27 mouse cellular contexts compared by ENCODE assay signal in the genomic region with DNA sequence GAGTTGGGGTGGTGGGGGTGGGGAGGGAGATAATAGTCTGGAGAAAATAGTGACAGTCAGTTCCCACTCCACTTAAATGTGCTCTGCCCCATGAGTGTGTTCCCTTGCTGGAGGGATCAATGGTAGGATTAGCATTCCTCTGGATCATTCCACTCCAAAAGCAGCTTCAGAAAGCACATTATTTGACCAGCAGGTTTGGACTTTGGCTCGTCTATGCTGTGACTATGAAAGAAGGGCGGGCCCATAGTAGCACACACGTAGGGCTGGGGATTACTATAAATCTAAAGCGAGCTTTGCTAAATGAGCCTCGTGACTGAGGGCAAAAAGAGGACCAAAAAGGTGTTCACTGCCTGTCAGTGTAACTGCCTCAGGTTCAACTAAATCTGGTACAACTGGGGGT.
DNase-seq lines count a peak whose midpoint lies in the region; ATAC-seq and TF ChIP-seq lines count a peak whose summit lies in the region.
"Had no signal": no experiment of that assay in that cellular context is flagged by ENCODE, and none has a peak within 500 bp of the region (broad histone marks: within the 10 kb centered on the region; RNA-seq: fewer than 3 reads in every experiment).

No protein-coding gene starts in this region.

- no peak overlapping the region for H3K4me2 ChIP-seq in midbrain, embryonic 11.5 days
- no peak overlapping the region for H3K4me2 ChIP-seq in midbrain, embryonic 14.5 days (ENCODE audit: low read length)
- H3K4me2 ChIP-seq in liver, embryonic 12.5 days, result no peak overlapping the region
- no peak overlapping the region for H3K4me2 ChIP-seq in liver, postnatal 0 days (ENCODE audit: low read depth, low read length)
- H3K4me2 ChIP-seq: embryonic facial prominence, embryonic 13.5 days; heart, embryonic 15.5 days; kidney, embryonic 15.5 days; limb, embryonic 15.5 days; lung, embryonic 15.5 days; midbrain, embryonic 13.5 days had no signal

- no peaks in the 10 kb centered on the region; the same call in 1 of the 2 replicates for H3K4me1 ChIP-seq in midbrain, embryonic 11.5 days (ENCODE audit: control insufficient read depth, insufficient read depth, low read length)
- H3K4me1 ChIP-seq in midbrain, embryonic 14.5 days (ENCODE audit: control insufficient read depth, insufficient read depth, low read length), result no peaks in the 10 kb centered on the region
- H3K4me1 ChIP-seq in liver, embryonic 12.5 days, result peaks cover 14% of the 10 kb centered on the region
- H3K4me1 ChIP-seq in liver, postnatal 0 days (ENCODE audit: insufficient read depth), result no peaks in the 10 kb centered on the region
- H3K4me1 ChIP-seq: embryonic facial prominence, embryonic 13.5 days; heart, embryonic 15.5 days; kidney, embryonic 15.5 days; limb, embryonic 10.5 days; limb, embryonic 15.5 days; lung, embryonic 15.5 days; midbrain, embryonic 13.5 days had no signal

- TF ChIP-seq CTCF in liver, postnatal 0 days (IDR thresholded peaks at IDR 0.05; ENCODE audit: low read depth), result no peak

- no peaks in the 10 kb centered on the region for H3K27me3 ChIP-seq in midbrain, embryonic 11.5 days (ENCODE audit: control insufficient read depth, insufficient read depth, low read length)
- H3K27me3 ChIP-seq in midbrain, embryonic 14.5 days (ENCODE audit: control insufficient read depth, insufficient read depth, low read length), result no peaks in the 10 kb centered on the region
- no peaks in the 10 kb centered on the region for H3K27me3 ChIP-seq in liver, embryonic 12.5 days (replicated peaks)
- no peaks in the 10 kb centered on the region for H3K27me3 ChIP-seq in liver, postnatal 0 days (ENCODE audit: insufficient read depth, low read length)
- H3K27me3 ChIP-seq: embryonic facial prominence, embryonic 13.5 days; heart, embryonic 15.5 days; kidney, embryonic 15.5 days; limb, embryonic 15.5 days; lung, embryonic 15.5 days; megakaryocyte, embryonic 14.5 days; midbrain, embryonic 13.5 days had no signal

- WGBS in midbrain, embryonic 11.5 days, result 23% methylated on average over 5 of the region's 5 CpGs
- WGBS in midbrain, embryonic 14.5 days, result 36% methylated on average over 5 of the region's 5 CpGs
- 62% methylated on average over 5 of the region's 5 CpGs for WGBS in liver, embryonic 12.5 days (ENCODE audit: insufficient replicate concordance)
- 48% methylated on average over 5 of the region's 5 CpGs for WGBS in liver, postnatal 0 days (ENCODE audit: insufficient replicate concordance)

- H3K27ac ChIP-seq in midbrain, embryonic 11.5 days (ENCODE audit: low read depth, low read length), result no peak overlapping the region
- H3K27ac ChIP-seq in midbrain, embryonic 14.5 days (replicated peaks; ENCODE audit: low read depth, low read length), result no peak overlapping the region
- 0 out of 2 replicates have a peak overlapping the region, but pooled peaks have one; percentile 4 for H3K27ac ChIP-seq in liver, embryonic 12.5 days
- H3K27ac ChIP-seq in liver, postnatal 0 days (ENCODE audit: low read depth), result no peak overlapping the region; the same call in 1 of the 2 replicates
- H3K27ac ChIP-seq: embryonic facial prominence, embryonic 13.5 days; heart, embryonic 15.5 days; hindbrain, postnatal 0 days; kidney, embryonic 15.5 days; limb, embryonic 10.5 days; limb, embryonic 15.5 days; lung, embryonic 15.5 days; midbrain, embryonic 13.5 days had no signal

- H3K9ac ChIP-seq in midbrain, embryonic 11.5 days (ENCODE audit: low read length), result no peak overlapping the region
- no peak overlapping the region for H3K9ac ChIP-seq in midbrain, embryonic 14.5 days (replicated peaks; ENCODE audit: low read length)
- H3K9ac ChIP-seq in liver, embryonic 12.5 days, result no peak overlapping the region
- H3K9ac ChIP-seq in liver, postnatal 0 days (replicated peaks), result no peak overlapping the region
- H3K9ac ChIP-seq: embryonic facial prominence, embryonic 13.5 days; forebrain, postnatal 0 days; heart, embryonic 15.5 days; kidney, embryonic 15.5 days; limb, embryonic 15.5 days; lung, embryonic 15.5 days; midbrain, embryonic 13.5 days had no signal

- 0 out of 2 replicates have a peak, but pooled peaks have one; percentile 11 for ATAC-seq in midbrain, embryonic 11.5 days (ENCODE audit: low FRiP score)
- no peak for ATAC-seq in midbrain, embryonic 14.5 days (ENCODE audit: low FRiP score, low TSS enrichment)
- ATAC-seq in liver, embryonic 12.5 days, result no peak
- peak; percentile 79 for ATAC-seq in liver, postnatal 0 days
- ATAC-seq: activated CD4-positive, CD25-positive, alpha-beta regulatory T cell, adult 4 months; hindbrain, postnatal 0 days; midbrain, embryonic 13.5 days had no signal

- no peak for TF ChIP-seq EP300 in liver, postnatal 0 days (IDR thresholded peaks at IDR 0.05; ENCODE audit: low read depth)

- no peak overlapping the region for H3K4me3 ChIP-seq in midbrain, embryonic 11.5 days (ENCODE audit: low read depth, low read length)
- no peak overlapping the region for H3K4me3 ChIP-seq in midbrain, embryonic 14.5 days (replicated peaks; ENCODE audit: low read depth, low read length)
- H3K4me3 ChIP-seq in liver, embryonic 12.5 days, result no peak overlapping the region
- no peak overlapping the region for H3K4me3 ChIP-seq in liver, postnatal 0 days (ENCODE audit: low read depth, low read length)
- H3K4me3 ChIP-seq: embryonic facial prominence, embryonic 13.5 days; heart, embryonic 15.5 days; kidney, embryonic 15.5 days; limb, embryonic 10.5 days; limb, embryonic 15.5 days; lung, embryonic 15.5 days; megakaryocyte, embryonic 14.5 days; midbrain, embryonic 13.5 days had no signal

- H3K9me3 ChIP-seq in midbrain, embryonic 11.5 days (ENCODE audit: control insufficient read depth, low read length), result no peaks in the 10 kb centered on the region
- H3K9me3 ChIP-seq in midbrain, embryonic 14.5 days (ENCODE audit: control insufficient read depth, low read length), result no peaks in the 10 kb centered on the region
- no peaks in the 10 kb centered on the region for H3K9me3 ChIP-seq in liver, embryonic 12.5 days (replicated peaks)
- H3K9me3 ChIP-seq in liver, postnatal 0 days (ENCODE audit: low read length), result no peaks in the 10 kb centered on the region
- H3K9me3 ChIP-seq: embryonic facial prominence, embryonic 13.5 days; heart, embryonic 15.5 days; kidney, embryonic 15.5 days; limb, embryonic 10.5 days; limb, embryonic 15.5 days; lung, embryonic 15.5 days; megakaryocyte, embryonic 14.5 days; midbrain, embryonic 13.5 days had no signal

- DNase-seq in midbrain, embryonic 11.5 days (ENCODE audit: low spot score, missing footprints), result no peak
- no peak for DNase-seq in midbrain, embryonic 14.5 days
- DNase-seq in liver, postnatal 0 days, result no peak
- DNase-seq in heart, adult 8-10 months (ENCODE audit: low spot score), result no peak
- DNase-seq in lung, postnatal 36 days, result no peak
- no peak for DNase-seq in T-cell, adult 2 months (ENCODE audit: low spot score)
- no peak for DNase-seq in right cerebral cortex, postnatal 36 days (ENCODE audit: low spot score in 2 of 2)
- DNase-seq: adrenal gland, adult 2 months; adrenal gland, postnatal 36 days; cerebellum, adult 18-20 months; cerebellum, postnatal 10 days; kidney, adult 18-20 months; kidney, postnatal 36 days; layer of hippocampus, postnatal 36 days; lung, postnatal 4 days had no signal

- H3K36me3 ChIP-seq in midbrain, embryonic 11.5 days (ENCODE audit: control insufficient read depth, insufficient read depth, low read length), result no peaks in the 10 kb centered on the region
- H3K36me3 ChIP-seq in midbrain, embryonic 14.5 days (ENCODE audit: control insufficient read depth, insufficient read depth, low read length), result no peaks in the 10 kb centered on the region
- H3K36me3 ChIP-seq in liver, embryonic 12.5 days, result no peaks in the 10 kb centered on the region
- H3K36me3 ChIP-seq in liver, postnatal 0 days (replicated peaks; ENCODE audit: insufficient read depth, low read length), result no peaks in the 10 kb centered on the region
- H3K36me3 ChIP-seq: embryonic facial prominence, embryonic 13.5 days; heart, embryonic 15.5 days; kidney, embryonic 15.5 days; limb, embryonic 10.5 days; limb, embryonic 15.5 days; lung, embryonic 15.5 days; midbrain, embryonic 13.5 days had no signal

Comparison
In these comparisons a context has a peak if more than half of its experiments do, and no peak if none do; other contexts are left out.
1. ATAC-seq: peak in midbrain, embryonic 11.5 days (single experiment) and liver, postnatal 0 days (single experiment); none in midbrain, embryonic 14.5 days (single experiment) and liver, embryonic 12.5 days (single experiment).